Mouse (Mus musculus) thymus, postnatal 25 days (tissue): ENCODE measurements around the gene Btbd35f11.
"Not testable (repeated sequence)": the region's sequence is repeated elsewhere in the genome, so short reads cannot be mapped to it uniquely, and the experiment has no call there.

Experiments used
- DNase-seq: peaks from one replicate; pipeline ENCODE4 v3.0.0; 2022

Btbd35f11 gene

GRCm38 (mm10) chrX:3443590-3443989, at the start of gene Btbd35f11:
Gene Btbd35f11 (minus strand): TSS chrX:3443690.
- not testable (repeated sequence) for DNase-seq

- DNase-seq: not testable (repeated sequence)
These were observed 33.5 kb downstream of the Btbd35f11 start for GRCm38 (mm10) chrX:3409946-3410345.
